Mouse (Mus musculus): ENCODE measurements at regions not wholly inside any gene's neighbourhood (a gene's known extent, or its start where the extent isn't known, plus 50 kb on each side); places are given as distances from the start of the nearest gene placed in this dataset.

DNA sequence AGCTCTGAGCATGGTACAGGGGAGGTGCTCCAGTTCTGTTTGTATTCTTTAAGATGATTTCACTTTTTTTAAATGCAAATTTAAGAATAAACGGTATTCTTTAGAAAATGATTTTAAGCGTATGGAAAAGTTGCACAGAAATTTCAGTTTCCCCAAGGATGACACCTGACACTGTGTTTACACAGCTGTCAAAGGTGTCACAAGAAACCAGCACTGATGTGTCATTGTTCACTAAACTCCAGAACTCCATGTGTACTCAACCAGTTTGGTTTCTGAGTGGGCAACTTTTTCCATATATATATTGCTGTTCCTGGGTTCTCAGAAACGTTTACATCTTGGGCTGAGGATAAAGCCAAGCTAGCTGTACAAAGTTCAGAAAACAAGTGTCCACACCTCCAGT, 265.0 kb upstream of the Ank start:
- TF ChIP-seq POLR2A (IDR thresholded peaks at IDR 0.05; ENCODE audit: borderline replicate concordance, extremely low read depth, low read depth, low read length) (no peak), CTCF (IDR thresholded peaks at IDR 0.05; ENCODE audit: insufficient read depth, low read length) (no peak)
